Mouse (Mus musculus) small intestine, adult 2 months (tissue): ENCODE measurements around the gene Afdn. TPM values are rescaled to one million over a fixed set of nuclear protein-coding genes. Genes with fewer than 3 reads are reported as not detected.

Source experiments
- H3K27ac ChIP-seq: fragments of 200-500 bp; 2 replicates; pipeline ENCODE4 v1.5.1; 2012; ENCODE audit warnings: low read depth, low read length, control low read depth, inconsistent platforms; ENCODE audit not compliant: insufficient read depth
- H3K27me3 ChIP-seq: fragments of 200-500 bp; 2 replicates; pipeline ENCODE4 v1.6.1; 2012; ENCODE audit warnings: mild to moderate bottlenecking, moderate library complexity, low read length, inconsistent platforms; ENCODE audit not compliant: control insufficient read depth, insufficient read depth
- H3K36me3 ChIP-seq: fragments of 200-500 bp; 2 replicates; pipeline ENCODE4 v1.6.1; 2012; ENCODE audit warnings: mild to moderate bottlenecking, low read length, control low read depth, inconsistent platforms; ENCODE audit not compliant: control insufficient read depth, insufficient read depth
- H3K4me1 ChIP-seq: fragments of 200-500 bp; 2 replicates; pipeline ENCODE4 v1.6.1; 2012; ENCODE audit warnings: low read length, inconsistent platforms, mixed read lengths; ENCODE audit not compliant: control insufficient read depth, insufficient read depth, insufficient read length
- H3K4me3 ChIP-seq: fragments of 200-500 bp; 2 replicates; pipeline ENCODE4 v1.5.1; 2012; ENCODE audit warnings: low read depth, mild to moderate bottlenecking, control low read depth, inconsistent platforms, low read length, moderate library complexity
- CTCF ChIP-seq: fragments of 200-500 bp; IDR thresholded peaks from 2 replicates; pipeline ENCODE4 v1.5.1; 2012; ENCODE audit warnings: low read depth, mild to moderate bottlenecking, control low read depth, inconsistent platforms, low read length, moderate library complexity, mixed read lengths; ENCODE audit not compliant: insufficient replicate concordance, insufficient read length; ENCODE audit errors: extremely low read depth
- POLR2A ChIP-seq: fragments of 200-500 bp; IDR thresholded peaks from 2 replicates; pipeline ENCODE4 v1.6.1; 2012; ENCODE audit warnings: low read depth, mild to moderate bottlenecking, control low read depth, inconsistent platforms, low read length, moderate library complexity
- WGBS: fragments of 180-500 bp; shearing (Covaris S2); methylation state at CpG from one replicate; pipeline ENCODE4 v1.1.7; 2018; 5-methylcytosine and 5-hydroxymethylcytosine counted together
- polyA plus RNA-seq: library from polyadenylated mRNA; depleted of rRNA; stranded (reverse); fragments of >200 nt; gene quantifications from 2 replicates; pipeline ENCODE4 v1.2.3, GENCODE M21; 2012

Gene Afdn
- polyA plus RNA-seq, 1 experiment = 41.9 TPM

GRCm38 (mm10) chr17:13802836-13803408, 42.6 kb downstream of the Afdn start:
- Histone ChIP-seq H3K36me3 (peaks cover 15% of the 10 kb centered on the region), H3K27ac (no peak overlapping the region), H3K4me1 (peaks cover 10% of the 10 kb centered on the region; the same call in 1 of the 2 replicates), H3K27me3 (no peaks in the 10 kb centered on the region), H3K4me3 (no peak overlapping the region)
- TF ChIP-seq POLR2A (no peak), CTCF (no peak)
- WGBS = 91% methylated on average over 2 of the region's 2 CpGs

- Histone ChIP-seq H3K27me3 (no peaks in the 10 kb centered on the region), H3K4me3 (no peak overlapping the region), H3K4me1 (no peaks in the 10 kb centered on the region), H3K36me3 (peaks cover 31% of the 10 kb centered on the region), H3K27ac (no peak overlapping the region)
- WGBS = 95% methylated on average over 1 of the region's 1 CpGs
- TF ChIP-seq POLR2A (no peak), CTCF (no peak)
Observed at GRCm38 (mm10) chr17:13806016-13806415, 45.7 kb downstream of the Afdn start.

- 77% methylated on average over 2 of the region's 2 CpGs for WGBS
- Histone ChIP-seq H3K27me3 (no peaks in the 10 kb centered on the region), H3K4me1 (no peaks in the 10 kb centered on the region), H3K4me3 (no peak overlapping the region), H3K36me3 (peaks cover 18% of the 10 kb centered on the region), H3K27ac (no peak overlapping the region)
- TF ChIP-seq CTCF = no peak
- TF ChIP-seq POLR2A = no peak
Observed at GRCm38 (mm10) chr17:13817789-13818188, 57.5 kb downstream of the Afdn start.

DNA sequence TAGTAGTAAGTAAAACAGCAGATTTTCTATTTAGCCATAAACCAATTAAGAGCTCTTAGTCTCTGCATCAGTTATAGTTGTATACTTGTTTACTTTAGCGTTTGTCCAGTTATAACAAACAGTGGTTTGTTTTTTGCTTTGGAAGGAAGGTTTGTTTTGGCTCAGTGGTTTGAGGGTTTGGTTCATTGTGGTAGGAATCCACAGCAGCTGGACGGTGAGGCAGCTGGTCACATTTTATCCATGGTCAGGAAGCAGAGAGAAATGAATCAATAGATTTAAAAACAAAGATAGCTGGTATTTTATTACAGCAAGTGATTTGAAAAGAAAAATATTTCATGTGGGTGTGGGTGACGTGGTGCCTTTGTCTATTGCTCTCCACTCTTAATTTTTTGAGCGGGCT, 59.0 kb downstream of the Afdn start:
- Histone ChIP-seq H3K4me1 (no peaks in the 10 kb centered on the region), H3K27ac (no peak overlapping the region), H3K27me3 (no peaks in the 10 kb centered on the region), H3K36me3 (peaks cover 18% of the 10 kb centered on the region), H3K4me3 (no peak overlapping the region)
- WGBS = 87% methylated on average over 4 of the region's 4 CpGs
- TF ChIP-seq POLR2A = no peak
- TF ChIP-seq CTCF = no peak

- no peaks in the 10 kb centered on the region for H3K4me1 ChIP-seq
- H3K36me3 ChIP-seq = peaks cover 23% of the 10 kb centered on the region
- WGBS = 61% methylated on average over 2 of the region's 2 CpGs
- no peak overlapping the region for H3K27ac ChIP-seq
- H3K4me3 ChIP-seq = no peak overlapping the region
- TF ChIP-seq POLR2A (no peak), CTCF (no peak)
- no peaks in the 10 kb centered on the region for H3K27me3 ChIP-seq
Observed at GRCm38 (mm10) chr17:13820676-13821075, 60.3 kb downstream of the Afdn start.

GRCm38 (mm10) chr17:13825421-13825820, 65.1 kb downstream of the Afdn start:
- Histone ChIP-seq H3K4me1 (no peaks in the 10 kb centered on the region), H3K27ac (no peak overlapping the region), H3K36me3 (peaks cover 26% of the 10 kb centered on the region), H3K27me3 (no peaks in the 10 kb centered on the region), H3K4me3 (no peak overlapping the region)
- 67% methylated on average over 2 of the region's 2 CpGs for WGBS
- no peak for TF ChIP-seq POLR2A
- no peak for TF ChIP-seq CTCF

DNA sequence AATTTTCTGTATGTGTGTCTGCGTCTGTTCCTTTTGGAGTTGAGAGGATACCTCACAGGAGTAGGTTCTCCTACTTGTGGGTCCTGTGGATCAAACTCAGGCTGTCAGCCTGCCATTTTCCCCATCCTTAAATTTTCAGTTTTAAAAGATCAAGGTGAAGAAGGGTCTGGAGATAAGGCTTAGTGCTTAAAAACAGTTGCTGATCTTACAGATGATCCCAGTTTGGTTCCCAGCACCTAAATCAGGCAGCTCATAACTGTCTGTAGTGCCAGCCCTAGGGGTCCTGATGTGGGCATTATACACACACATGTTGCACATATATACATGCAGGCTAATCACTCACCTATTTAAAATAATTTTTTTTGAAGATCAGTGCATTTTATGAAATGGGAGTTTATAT, 69.9 kb downstream of the Afdn start:
- TF ChIP-seq POLR2A = no peak
- TF ChIP-seq CTCF = no peak
- Histone ChIP-seq H3K36me3 (peaks cover 38% of the 10 kb centered on the region), H3K27me3 (no peaks in the 10 kb centered on the region), H3K27ac (no peak overlapping the region), H3K4me3 (no peak overlapping the region), H3K4me1 (no peaks in the 10 kb centered on the region)
- 96% methylated on average over 1 of the region's 1 CpGs for WGBS
